Mouse (Mus musculus) embryonic stem cell, embryonic (primary cell): Measurements from ENCODE around the gene Gad1.
"Not testable (repeated sequence)": the region's sequence is repeated elsewhere in the genome, so short reads cannot be mapped to it uniquely, and the experiment has no call there.

Source experiments
- CTCF ChIA-PET, 4 experiments: fragments of 300-600 bp in 2 of 4; fragments of 350-600 bp in 2 of 4; sonication (Branson Sonifier 250); formaldehyde crosslinking; loops; one replicate each; lab custom pipeline; 2022; ENCODE audit warnings: inconsistent platforms in 2 of 4; lab: Charles Lee
- POLR2A ChIA-PET, 4 experiments: fragments of 300-600 bp in 2 of 4; fragments of 350-600 bp in 2 of 4; sonication (Branson Sonifier 250); formaldehyde crosslinking; loops; one replicate each; lab custom pipeline; 2022; ENCODE audit warnings: antibody characterized with exemption in 4 of 4, inconsistent platforms in 1 of 4; lab: Charles Lee

The Gad1 gene

GRCm38 (mm10) chr2:70552772-70553171 lies at the start of gene Gad1:
Gene Gad1, plus strand, starts transcription at chr2:70553072.
- POLR2A ChIA-PET, result no interaction called here
- CTCF ChIA-PET, result no interaction called here

GRCm38 (mm10) chr2:70503436-70503835 lies 49.4 kb upstream of the Gad1 start:
- ChIA-PET POLR2A (no interaction called here), CTCF (interaction anchor here in 1 of 4 experiments (0.5 kb wide), 1 partner anchor 59 kb away, joined by 3 read pairs; no protein-coding TSS in a partner anchor)

- ChIA-PET CTCF (interaction anchor here in 2 of 4 experiments (0.6 to 1.4 kb wide), 2 partner anchors 29 to 312 kb away, joined by 4 read pairs; no protein-coding TSS in a partner anchor), POLR2A (no interaction called here)
These were observed 47.6 kb upstream of the Gad1 start for GRCm38 (mm10) chr2:70505229-70505628.

- ChIA-PET CTCF (interaction anchor here in 2 of 4 experiments (0.6 to 1.4 kb wide), 3 partner anchors 29 to 312 kb away, joined by 3 to 4 read pairs (median 4); no protein-coding TSS in a partner anchor), POLR2A (interaction anchor here in 1 of 4 experiments (0.6 kb wide), 1 partner anchor 232 kb away, joined by 5 read pairs; no protein-coding TSS in a partner anchor)
These were observed 47.0 kb upstream of the Gad1 start for GRCm38 (mm10) chr2:70505896-70506295.

- ChIA-PET CTCF (interaction anchor here in 1 of 4 experiments (0.7 kb wide), 1 partner anchor 60 kb away, joined by 3 read pairs; no protein-coding TSS in a partner anchor), POLR2A (interaction anchor here in 1 of 4 experiments (0.6 kb wide), 1 partner anchor 232 kb away, joined by 5 read pairs; no protein-coding TSS in a partner anchor)
These were observed 46.5 kb upstream of the Gad1 start for GRCm38 (mm10) chr2:70506372-70506771.

GRCm38 (mm10) chr2:70508496-70508895 lies 44.4 kb upstream of the Gad1 start, which contains the start of gene Erich2:
Gene Erich2, plus strand, starts transcription at chr2:70508819.
- ChIA-PET POLR2A (interaction anchor here in 1 of 4 experiments (0.5 kb wide), 1 partner anchor 33 kb away, joined by 3 read pairs; no protein-coding TSS in a partner anchor), CTCF (interaction anchor here in 2 of 4 experiments (0.6 to 1.0 kb wide), 2 partner anchors 330 to 607 kb away, joined by 3 to 8 read pairs; no protein-coding TSS in a partner anchor)

- CTCF ChIA-PET, result interaction anchor here in 3 of 4 experiments (0.6 to 1.2 kb wide), 3 partner anchors 33 to 607 kb away, joined by 3 to 8 read pairs (median 3); no protein-coding TSS in a partner anchor
- POLR2A ChIA-PET, result interaction anchor here in 1 of 4 experiments (0.5 kb wide), 1 partner anchor 34 kb away, joined by 3 read pairs; no protein-coding TSS in a partner anchor
These were observed 43.7 kb upstream of the Gad1 start for GRCm38 (mm10) chr2:70509021-70509632.

GRCm38 (mm10) chr2:70538283-70538682 lies 14.6 kb upstream of the Gad1 start:
- POLR2A ChIA-PET, result not testable (repeated sequence)
- CTCF ChIA-PET, result interaction anchor here (0.6 to 1.6 kb wide), 5 partner anchors 10 to 81 kb away, joined by 3 to 5 read pairs (median 4); no protein-coding TSS in a partner anchor

- ChIA-PET CTCF (interaction anchor here in 1 of 4 experiments (0.6 kb wide), 1 partner anchor 16 kb away, joined by 3 read pairs; no protein-coding TSS in a partner anchor), POLR2A (interaction anchor here in 1 of 4 experiments (0.6 to 0.9 kb wide), 2 partner anchors 73 to 458 kb away, joined by 3 to 4 read pairs; no protein-coding TSS in a partner anchor)
These were observed 2.2 kb upstream of the Gad1 start for GRCm38 (mm10) chr2:70550671-70551070.

GRCm38 (mm10) chr2:70551446-70551845 lies 1.4 kb upstream of the Gad1 start:
- POLR2A ChIA-PET, result no interaction called here
- CTCF ChIA-PET, result no interaction called here

- ChIA-PET POLR2A (no interaction called here), CTCF (no interaction called here)
These were observed 739 bp upstream of the Gad1 start for GRCm38 (mm10) chr2:70552067-70552598.

- CTCF ChIA-PET, result interaction anchor here in 3 of 4 experiments (0.7 to 1.6 kb wide), 8 partner anchors 13 to 1234 kb away, joined by 3 to 4 read pairs (median 3); no protein-coding TSS in a partner anchor
- POLR2A ChIA-PET, result interaction anchor here in 2 of 4 experiments (0.7 to 1.5 kb wide), 2 partner anchors 10 kb away, joined by 4 read pairs; no protein-coding TSS in a partner anchor
These were observed 954 bp downstream of the Gad1 start for GRCm38 (mm10) chr2:70553826-70554225.

- POLR2A ChIA-PET, result interaction anchor here (0.6 to 2.0 kb wide), 15 partner anchors 9 to 792 kb away, joined by 3 to 10 read pairs (median 3); no protein-coding TSS in a partner anchor
- CTCF ChIA-PET, result interaction anchor here (0.6 to 2.4 kb wide), 55 partner anchors 9 to 780 kb away, joined by 3 to 21 read pairs (median 4); no protein-coding TSS in a partner anchor
These were observed 5.4 kb downstream of the Gad1 start for GRCm38 (mm10) chr2:70558112-70558842.

- CTCF ChIA-PET, result interaction anchor here (0.6 to 2.3 kb wide), 23 partner anchors 8 to 546 kb away, joined by 3 to 21 read pairs (median 4); no protein-coding TSS in a partner anchor
- POLR2A ChIA-PET, result interaction anchor here in 3 of 4 experiments (0.6 to 2.0 kb wide), 7 partner anchors 8 to 791 kb away, joined by 3 to 10 read pairs (median 4); no protein-coding TSS in a partner anchor
These were observed 6.1 kb downstream of the Gad1 start for GRCm38 (mm10) chr2:70558843-70559451.

GRCm38 (mm10) chr2:70559520-70559919 lies 6.6 kb downstream of the Gad1 start:
- ChIA-PET CTCF (interaction anchor here in 2 of 4 experiments (0.8 to 2.1 kb wide), 3 partner anchors 20 to 61 kb away, joined by 3 to 5 read pairs (median 3); no protein-coding TSS in a partner anchor), POLR2A (interaction anchor here in 2 of 4 experiments (1.0 to 2.0 kb wide), 2 partner anchors 130 to 432 kb away, joined by 3 to 9 read pairs; no protein-coding TSS in a partner anchor)

GRCm38 (mm10) chr2:70561077-70561795 lies 8.4 kb downstream of the Gad1 start:
- ChIA-PET CTCF (interaction anchor here in 3 of 4 experiments (0.5 to 3.4 kb wide), 8 partner anchors 56 to 436 kb away, joined by 3 to 19 read pairs (median 6); no protein-coding TSS in a partner anchor), POLR2A (interaction anchor here in 2 of 4 experiments (0.6 to 1.2 kb wide), 5 partner anchors 89 to 435 kb away, joined by 3 to 4 read pairs (median 4); no protein-coding TSS in a partner anchor)
